Mouse (Mus musculus) kidney, postnatal 0 days (tissue): ENCODE measurements at regions not wholly inside any gene's neighbourhood (a gene's known extent, or its start where the extent isn't known, plus 50 kb on each side); places are given as distances from the start of the nearest gene placed in this dataset.

Source experiments
- ATAC-seq: fragments of 200-750 bp; cut with Nextera tagmentation; replicated peaks from 2 replicates; pipeline ENCODE4 v1.8.0; 2017; ENCODE audit warnings: low read depth, moderate number of reproducible peaks, moderate TSS enrichment, moderate library complexity; ENCODE audit not compliant: low FRiP score
- DNase-seq: peaks from one replicate; pipeline ENCODE4 v3.0.0-alpha.2; 2016; ENCODE audit warnings: low spot score
- H3K27ac ChIP-seq: fragments of 300-500 bp; sonication (generic); 2 replicates; pipeline ENCODE4 v1.5.1; 2014; ENCODE audit warnings: mild to moderate bottlenecking
- H3K27me3 ChIP-seq: fragments of 300-500 bp; sonication (generic); 2 replicates; pipeline ENCODE4 v1.6.1; 2014; ENCODE audit warnings: low read length, mixed read lengths; ENCODE audit not compliant: insufficient read depth
- H3K36me3 ChIP-seq: fragments of 300-500 bp; sonication (generic); 2 replicates; pipeline ENCODE4 v1.6.1; 2014; ENCODE audit warnings: low read length, mixed read lengths; ENCODE audit not compliant: insufficient read depth
- H3K4me1 ChIP-seq: fragments of 300-500 bp; sonication (generic); replicated peaks from 2 replicates; pipeline ENCODE4 v1.6.1; 2014; ENCODE audit warnings: antibody characterized with exemption, low read length, mixed read lengths; ENCODE audit not compliant: insufficient read depth
- H3K4me2 ChIP-seq: fragments of 300-500 bp; sonication (generic); 2 replicates; pipeline ENCODE4 v1.6.1; 2014; ENCODE audit warnings: mild to moderate bottlenecking, low read length, moderate library complexity, mixed read lengths
- H3K4me3 ChIP-seq: fragments of 300-500 bp; sonication (generic); replicated peaks from 2 replicates; pipeline ENCODE4 v1.5.1; 2014; ENCODE audit warnings: low read depth, low read length
- H3K9ac ChIP-seq: fragments of 300-500 bp; sonication (generic); 2 replicates; pipeline ENCODE4 v1.6.1; 2014; ENCODE audit warnings: low read depth, low read length
- H3K9me3 ChIP-seq: fragments of 300-500 bp; sonication (generic); replicated peaks from 2 replicates; pipeline ENCODE4 v1.6.1; 2016; ENCODE audit warnings: low read length, inconsistent platforms, mixed read lengths
- CTCF ChIP-seq: IDR thresholded peaks from 2 replicates; pipeline ENCODE4 v1.5.1; 2016; ENCODE audit warnings: antibody characterized with exemption, low read depth, mild to moderate bottlenecking, moderate library complexity
- WGBS: fragments of 180-500 bp; shearing (Covaris S2); extraction: QIAGEN DNeasy Blood & Tissue Kit; methylation state at CpG from one replicate; pipeline ENCODE4 v1.1.7; 2014; 5-methylcytosine and 5-hydroxymethylcytosine counted together

DNA sequence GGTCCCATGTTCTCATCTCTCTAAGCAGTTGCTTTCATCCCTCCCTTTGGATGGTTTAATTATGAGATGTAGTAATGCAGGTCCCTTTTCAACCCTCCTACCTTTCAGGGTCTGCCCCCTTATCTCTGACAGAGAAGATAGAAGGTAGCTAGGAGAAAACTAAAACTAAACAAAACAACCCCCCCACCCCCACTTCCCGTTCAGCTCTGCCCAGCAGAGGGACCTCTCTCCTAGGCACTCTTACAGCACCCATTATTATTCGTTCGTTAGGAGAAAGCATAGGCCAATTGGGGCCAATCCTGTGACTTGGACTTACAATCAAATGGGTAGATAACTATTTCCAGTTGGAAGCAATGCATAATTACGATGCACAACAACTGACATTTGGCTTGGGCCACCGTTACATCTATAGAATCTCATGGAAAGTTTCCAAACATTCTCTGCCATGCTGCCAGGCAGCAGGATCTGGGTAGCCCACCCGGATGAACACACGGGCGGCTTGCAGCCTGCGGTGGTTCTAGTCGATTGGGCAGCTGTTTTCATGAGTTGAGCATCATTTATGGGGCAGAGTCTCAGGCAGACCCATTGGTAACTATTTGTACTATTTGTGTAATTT is 322.6 kb downstream of the Tbc1d1 start:
- Histone ChIP-seq H3K4me3 (no peak overlapping the region), H3K9ac (no peak overlapping the region), H3K4me1 (no peaks in the 10 kb centered on the region), H3K27ac (no peak overlapping the region), H3K9me3 (no peaks in the 10 kb centered on the region; the same call in 1 of the 2 replicates), H3K4me2 (no peak overlapping the region), H3K36me3 (no peaks in the 10 kb centered on the region), H3K27me3 (no peaks in the 10 kb centered on the region)
- WGBS: 50% methylated on average over 10 of the region's 10 CpGs
- ATAC-seq: no peak
- DNase-seq: peak; percentile 17
- peak; percentile 26; the same call in 1 of the 2 replicates for TF ChIP-seq CTCF

DNA sequence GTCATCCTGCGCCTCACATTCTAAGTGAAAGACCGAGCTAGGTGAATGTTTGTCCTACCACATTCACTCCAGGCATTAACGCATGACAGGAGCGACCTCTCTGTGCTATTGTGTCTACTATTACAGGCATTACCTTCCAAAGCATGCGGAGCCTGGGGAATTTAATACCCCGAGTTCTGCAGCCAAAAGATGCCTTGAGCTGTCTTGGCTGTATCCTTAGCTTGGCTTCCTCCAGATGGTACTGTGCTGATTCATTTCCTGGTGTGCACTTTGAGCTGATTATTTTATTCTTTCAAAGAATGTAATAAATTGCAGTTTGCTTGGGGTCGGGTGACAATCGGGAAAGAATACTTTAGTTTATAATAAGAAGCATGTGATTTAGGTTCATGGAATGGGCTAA is 323.2 kb downstream of the Tbc1d1 start:
- H3K4me1 ChIP-seq: no peaks in the 10 kb centered on the region
- TF ChIP-seq CTCF: no peak
- H3K9me3 ChIP-seq: no peaks in the 10 kb centered on the region; the same call in 1 of the 2 replicates
- no peak overlapping the region for H3K4me2 ChIP-seq
- DNase-seq (peak; percentile 77), ATAC-seq (no peak)
- no peak overlapping the region for H3K4me3 ChIP-seq
- 20% methylated on average over 8 of the region's 8 CpGs for WGBS
- H3K27me3 ChIP-seq: no peaks in the 10 kb centered on the region
- no peak overlapping the region for H3K9ac ChIP-seq
- no peaks in the 10 kb centered on the region for H3K36me3 ChIP-seq
- no peak overlapping the region for H3K27ac ChIP-seq

DNA sequence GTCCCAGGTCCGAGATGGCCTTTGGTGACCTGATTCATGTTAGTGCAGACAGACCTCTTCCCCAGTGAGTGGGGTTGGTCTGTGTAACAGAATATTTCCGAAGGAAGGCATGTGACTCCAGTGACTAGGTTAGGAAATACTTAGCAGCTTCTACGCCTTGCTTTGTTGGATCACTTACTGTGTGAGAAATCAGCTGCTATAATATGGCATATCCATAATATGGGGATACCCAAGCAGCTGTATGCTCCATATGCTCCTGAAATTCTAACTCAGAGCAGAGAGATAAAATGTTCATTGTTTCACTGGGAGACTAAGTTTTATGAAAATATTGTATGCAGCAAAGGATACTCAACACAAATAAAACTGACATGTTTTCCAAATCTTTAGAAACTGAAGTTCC is 318.1 kb upstream of the Klf3 start:
- Histone ChIP-seq H3K27ac (no peak overlapping the region), H3K4me2 (no peak overlapping the region), H3K36me3 (no peaks in the 10 kb centered on the region), H3K9ac (no peak overlapping the region), H3K9me3 (no peaks in the 10 kb centered on the region), H3K4me1 (no peaks in the 10 kb centered on the region), H3K27me3 (no peaks in the 10 kb centered on the region), H3K4me3 (no peak overlapping the region)
- no peak for ATAC-seq
- no peak for TF ChIP-seq CTCF
- DNase-seq: no peak
- 85% methylated on average over 3 of the region's 3 CpGs for WGBS

DNA sequence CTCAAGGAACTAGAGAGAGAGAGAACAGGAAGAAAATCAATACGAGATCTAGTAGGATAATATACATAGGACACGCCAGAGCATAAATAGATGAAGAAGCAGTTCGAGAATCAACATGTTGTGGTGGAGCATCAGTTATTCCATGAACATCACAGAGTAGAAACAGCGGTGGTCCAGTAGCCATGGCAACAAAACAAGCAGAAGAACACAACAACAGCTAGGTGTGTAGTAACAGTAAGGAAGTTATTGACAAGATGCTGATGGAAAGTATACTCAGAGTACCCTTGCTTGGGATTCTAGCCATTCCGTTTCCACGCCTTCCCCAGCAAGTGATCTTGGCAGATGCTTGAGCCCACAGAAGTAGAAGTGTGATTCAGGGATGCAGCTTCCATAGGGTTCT is 317.3 kb upstream of the Klf3 start:
- ATAC-seq: no peak
- no peaks in the 10 kb centered on the region for H3K4me1 ChIP-seq
- no peak overlapping the region for H3K27ac ChIP-seq
- no peak overlapping the region for H3K4me2 ChIP-seq
- WGBS: 95% methylated on average over 6 of the region's 6 CpGs
- H3K4me3 ChIP-seq: no peak overlapping the region
- H3K9me3 ChIP-seq: no peaks in the 10 kb centered on the region
- no peaks in the 10 kb centered on the region for H3K27me3 ChIP-seq
- no peaks in the 10 kb centered on the region for H3K36me3 ChIP-seq
- TF ChIP-seq CTCF: no peak
- DNase-seq: no peak
- H3K9ac ChIP-seq: no peak overlapping the region

DNA sequence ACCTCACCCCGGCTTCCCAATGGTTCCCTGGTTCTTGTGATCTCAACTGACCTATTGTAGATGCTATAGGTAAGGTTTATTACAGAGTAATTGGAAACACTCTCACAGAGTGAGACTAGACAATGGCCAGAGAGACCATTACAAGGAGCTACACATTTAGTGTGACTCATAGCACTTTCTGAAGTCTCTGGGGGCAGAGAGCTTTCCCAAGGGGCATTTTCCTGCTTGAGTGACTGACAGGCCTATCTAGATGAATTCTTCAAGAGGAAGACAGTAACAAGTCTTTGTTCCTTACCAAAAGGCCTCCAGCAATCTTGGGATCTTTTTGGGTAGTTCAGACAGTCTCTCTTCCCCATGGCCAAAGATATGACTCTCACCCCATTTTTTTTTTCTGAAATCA is 316.4 kb upstream of the Klf3 start:
- ATAC-seq: no peak
- Histone ChIP-seq H3K27ac (no peak overlapping the region), H3K4me3 (no peak overlapping the region), H3K4me1 (no peaks in the 10 kb centered on the region), H3K27me3 (no peaks in the 10 kb centered on the region), H3K36me3 (no peaks in the 10 kb centered on the region), H3K9me3 (no peaks in the 10 kb centered on the region), H3K4me2 (no peak overlapping the region), H3K9ac (no peak overlapping the region)
- DNase-seq: no peak
- TF ChIP-seq CTCF: no peak
- WGBS: 88% methylated on average over 1 of the region's 1 CpGs

DNA sequence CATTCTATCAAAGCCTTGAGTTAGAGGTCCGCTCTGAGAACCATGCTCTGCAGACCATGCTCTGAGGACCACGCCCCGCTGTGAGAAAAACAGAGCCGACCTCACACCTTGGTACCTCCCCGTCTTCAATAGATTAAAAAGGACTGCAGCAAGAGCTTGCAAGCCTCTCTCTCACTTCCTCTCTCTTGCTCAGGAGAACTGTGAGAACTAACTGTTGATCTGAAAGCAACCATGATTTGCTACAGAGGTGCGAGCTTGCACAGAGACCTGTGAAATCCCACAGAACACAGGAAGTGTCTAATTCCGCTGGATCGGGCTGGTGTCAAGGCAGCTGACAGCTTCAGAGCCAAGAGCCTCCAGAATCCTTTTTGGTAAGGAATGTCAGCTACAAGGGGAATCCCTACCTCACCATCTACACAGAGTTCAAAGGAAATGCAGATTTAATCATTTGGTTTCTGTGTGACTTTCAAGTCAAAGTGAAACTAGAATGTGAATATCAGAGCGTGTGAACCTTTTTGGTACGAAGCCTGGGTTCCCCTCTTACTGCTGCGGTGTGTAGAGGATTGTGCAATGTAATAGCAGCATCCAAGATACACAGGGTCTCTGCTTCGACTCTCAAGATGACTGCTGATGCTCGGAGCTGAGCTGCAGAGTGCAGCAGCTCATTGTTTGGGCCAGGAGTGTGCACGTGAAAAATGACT is 315.3 kb upstream of the Klf3 start:
- WGBS: 61% methylated on average over 14 of the region's 14 CpGs
- H3K36me3 ChIP-seq: no peaks in the 10 kb centered on the region
- H3K4me1 ChIP-seq: no peaks in the 10 kb centered on the region
- peak overlapping the region; percentile 26; the same call in 1 of the 2 replicates for H3K4me2 ChIP-seq
- H3K4me3 ChIP-seq: no peak overlapping the region
- H3K27me3 ChIP-seq: no peaks in the 10 kb centered on the region
- no peak for TF ChIP-seq CTCF
- ATAC-seq (no peak), DNase-seq (no peak)
- H3K9me3 ChIP-seq: no peaks in the 10 kb centered on the region
- 0 out of 2 replicates have a peak overlapping the region, but pooled peaks have one; percentile 0 for H3K9ac ChIP-seq
- no peak overlapping the region for H3K27ac ChIP-seq
